Mouse (Mus musculus): ENCODE measurements around the gene Prkag3. TPM values are rescaled to one million over a fixed set of nuclear protein-coding genes. Genes with fewer than 3 reads are reported as not detected.
A peak's percentile ranks its signal among the peaks of the same experiment; 100 is the strongest.

Gene Prkag3
- polyA plus RNA-seq, 1 experiment from 2014 or later, result 0.04 TPM

GRCm38 (mm10) chr1:74740846-74741245 lies 8.2 kb downstream of the Prkag3 start:
- WGBS (ENCODE audit: insufficient replicate concordance), result 76% methylated on average over 7 of the region's 7 CpGs

DNA sequence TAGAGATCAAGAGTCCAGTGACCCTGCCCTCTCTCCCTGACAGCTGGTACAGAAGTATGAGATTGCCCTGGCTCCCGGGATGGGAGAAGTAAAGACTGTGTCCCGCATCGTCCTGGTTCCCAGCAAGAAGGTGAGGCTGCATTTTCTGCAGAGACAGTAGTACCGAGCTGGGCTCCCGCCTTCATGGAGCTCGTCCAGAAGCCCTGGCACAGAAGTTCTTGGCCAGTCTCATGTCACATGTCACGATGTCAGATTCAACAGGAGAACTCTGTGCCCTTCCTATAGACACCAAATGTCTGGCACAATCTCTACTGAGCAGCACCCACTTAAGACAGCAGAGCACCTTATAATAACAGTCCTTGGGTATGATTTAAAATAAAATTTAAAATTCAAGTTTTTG lies 11.5 kb downstream of the Prkag3 start:
- Histone ChIP-seq H3K36me3 (replicated peaks; ENCODE audit: insufficient read depth, low read length) (peaks cover 3% of the 10 kb centered on the region), H3K4me2 (ENCODE audit: low read depth, low read length) (no peak overlapping the region), H3K9me3 (ENCODE audit: low read length) (no peaks in the 10 kb centered on the region), H3K27me3 (ENCODE audit: insufficient read depth, low read length) (no peaks in the 10 kb centered on the region), H3K9ac (replicated peaks) (no peak overlapping the region), H3K27ac (ENCODE audit: low read depth) (no peak overlapping the region), H3K4me1 (ENCODE audit: insufficient read depth) (no peaks in the 10 kb centered on the region), H3K4me3 (ENCODE audit: low read depth, low read length) (no peak overlapping the region)
- TF ChIP-seq CTCF (IDR thresholded peaks at IDR 0.05; ENCODE audit: low read depth) (no peak), EP300 (IDR thresholded peaks at IDR 0.05; ENCODE audit: low read depth) (no peak)
- DNase-seq, result no peak
- 77% methylated on average over 7 of the region's 7 CpGs for WGBS (ENCODE audit: insufficient replicate concordance)
- no peak for ATAC-seq

More at GRCm38 (mm10) chr1:74740846-74741245, 8.2 kb downstream of the Prkag3 start:
- Histone ChIP-seq H3K27me3 (ENCODE audit: insufficient read depth, low read length) (no peaks in the 10 kb centered on the region), H3K9me3 (ENCODE audit: low read length) (no peaks in the 10 kb centered on the region), H3K36me3 (replicated peaks; ENCODE audit: insufficient read depth, low read length) (peaks cover 3% of the 10 kb centered on the region), H3K9ac (replicated peaks) (no peak overlapping the region), H3K27ac (ENCODE audit: low read depth) (no peak overlapping the region), H3K4me1 (ENCODE audit: insufficient read depth) (no peaks in the 10 kb centered on the region), H3K4me3 (ENCODE audit: low read depth, low read length) (no peak overlapping the region), H3K4me2 (ENCODE audit: low read depth, low read length) (no peak overlapping the region)
- TF ChIP-seq CTCF (IDR thresholded peaks at IDR 0.05; ENCODE audit: low read depth) (no peak), EP300 (IDR thresholded peaks at IDR 0.05; ENCODE audit: low read depth) (no peak)
- no peak for ATAC-seq
- DNase-seq, result no peak

DNA sequence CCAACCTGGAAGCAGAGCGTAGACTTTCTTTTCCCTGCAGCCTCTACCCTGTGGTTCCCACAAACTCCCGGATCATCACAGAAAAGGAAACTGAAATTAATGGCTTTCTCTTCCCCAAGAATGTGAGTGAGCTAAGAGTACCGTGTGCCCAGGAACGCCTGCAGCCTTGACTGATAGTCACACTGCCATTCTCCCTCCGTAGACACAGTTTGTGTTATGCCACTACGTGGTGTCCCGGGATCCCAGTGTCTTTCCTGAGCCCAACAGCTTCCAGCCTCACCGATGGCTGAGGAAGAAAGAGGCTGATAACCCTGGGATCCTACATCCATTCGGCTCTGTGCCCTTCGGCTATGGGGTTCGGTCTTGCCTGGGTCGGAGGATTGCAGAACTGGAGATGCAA lies 12.0 kb downstream of the Prkag3 start:
- H3K4me2 ChIP-seq (ENCODE audit: low read depth, low read length), result no peak overlapping the region
- H3K4me1 ChIP-seq (ENCODE audit: insufficient read depth), result no peaks in the 10 kb centered on the region
- ATAC-seq (no peak), DNase-seq (no peak)
- H3K4me3 ChIP-seq (ENCODE audit: low read depth, low read length), result no peak overlapping the region
- TF ChIP-seq CTCF (IDR thresholded peaks at IDR 0.05; ENCODE audit: low read depth) (no peak), EP300 (IDR thresholded peaks at IDR 0.05; ENCODE audit: low read depth) (no peak)
- WGBS (ENCODE audit: insufficient replicate concordance), result 75% methylated on average over 12 of the region's 12 CpGs
- no peaks in the 10 kb centered on the region for H3K9me3 ChIP-seq (ENCODE audit: low read length)
- H3K27me3 ChIP-seq (ENCODE audit: insufficient read depth, low read length), result no peaks in the 10 kb centered on the region
- no peak overlapping the region for H3K9ac ChIP-seq (replicated peaks)
- no peak overlapping the region for H3K27ac ChIP-seq (ENCODE audit: low read depth)
- peaks cover 3% of the 10 kb centered on the region for H3K36me3 ChIP-seq (replicated peaks; ENCODE audit: insufficient read depth, low read length)

- no peak overlapping the region for H3K4me3 ChIP-seq (ENCODE audit: low read depth, low read length)
- WGBS (ENCODE audit: insufficient replicate concordance), result 68% methylated on average over 8 of the region's 8 CpGs
- H3K27ac ChIP-seq (ENCODE audit: low read depth), result no peak overlapping the region
- H3K9ac ChIP-seq (replicated peaks), result no peak overlapping the region
- H3K36me3 ChIP-seq (replicated peaks; ENCODE audit: insufficient read depth, low read length), result no peaks in the 10 kb centered on the region
- H3K4me2 ChIP-seq (ENCODE audit: low read depth, low read length), result no peak overlapping the region
- no peak for TF ChIP-seq EP300 (IDR thresholded peaks at IDR 0.05; ENCODE audit: low read depth)
- TF ChIP-seq CTCF (IDR thresholded peaks at IDR 0.05; ENCODE audit: low read depth), result no peak
- H3K9me3 ChIP-seq (ENCODE audit: low read length), result no peaks in the 10 kb centered on the region
- ATAC-seq, result no peak
- peaks cover 3% of the 10 kb centered on the region; the same call in 1 of the 2 replicates for H3K4me1 ChIP-seq (ENCODE audit: insufficient read depth)
- DNase-seq, result no peak
- no peaks in the 10 kb centered on the region for H3K27me3 ChIP-seq (ENCODE audit: insufficient read depth, low read length)
Observed at GRCm38 (mm10) chr1:74728446-74728845, 20.6 kb downstream of the Prkag3 start.

- no peaks in the 10 kb centered on the region for H3K36me3 ChIP-seq (replicated peaks; ENCODE audit: insufficient read depth, low read length)
- H3K4me2 ChIP-seq (ENCODE audit: low read depth, low read length), result no peak overlapping the region
- H3K27ac ChIP-seq (ENCODE audit: low read depth), result peak overlapping the region; percentile 49; the same call in 1 of the 2 replicates
- TF ChIP-seq CTCF (IDR thresholded peaks at IDR 0.05; ENCODE audit: low read depth), result no peak
- TF ChIP-seq EP300 (IDR thresholded peaks at IDR 0.05; ENCODE audit: low read depth), result no peak
- H3K4me3 ChIP-seq (ENCODE audit: low read depth, low read length), result no peak overlapping the region
- no peaks in the 10 kb centered on the region for H3K9me3 ChIP-seq (ENCODE audit: low read length)
- no peak overlapping the region for H3K9ac ChIP-seq (replicated peaks)
- H3K4me1 ChIP-seq (ENCODE audit: insufficient read depth), result peaks cover 8% of the 10 kb centered on the region; the same call in 1 of the 2 replicates
- H3K27me3 ChIP-seq (ENCODE audit: insufficient read depth, low read length), result no peaks in the 10 kb centered on the region
- ATAC-seq, result peak; percentile 55
- no peak for DNase-seq
- WGBS (ENCODE audit: insufficient replicate concordance), result 44% methylated on average over 5 of the region's 5 CpGs
Observed at GRCm38 (mm10) chr1:74726674-74727073, 22.3 kb downstream of the Prkag3 start.

GRCm38 (mm10) chr1:74726114-74726513 lies 22.9 kb downstream of the Prkag3 start:
- 48% methylated on average over 5 of the region's 5 CpGs for WGBS (ENCODE audit: insufficient replicate concordance)
- no peak overlapping the region for H3K4me2 ChIP-seq (ENCODE audit: low read depth, low read length)
- H3K27ac ChIP-seq (ENCODE audit: low read depth), result 0 out of 2 replicates have a peak overlapping the region, but pooled peaks have one; percentile 45
- TF ChIP-seq EP300 (IDR thresholded peaks at IDR 0.05; ENCODE audit: low read depth), result peak; percentile 41; the same call in 1 of the 2 replicates
- no peak for TF ChIP-seq CTCF (IDR thresholded peaks at IDR 0.05; ENCODE audit: low read depth)
- DNase-seq (no peak), ATAC-seq (no peak; the same call in 1 of the 2 replicates)
- H3K9me3 ChIP-seq (ENCODE audit: low read length), result no peaks in the 10 kb centered on the region
- H3K4me3 ChIP-seq (ENCODE audit: low read depth, low read length), result no peak overlapping the region
- H3K36me3 ChIP-seq (replicated peaks; ENCODE audit: insufficient read depth, low read length), result no peaks in the 10 kb centered on the region
- no peak overlapping the region for H3K9ac ChIP-seq (replicated peaks)
- H3K4me1 ChIP-seq (ENCODE audit: insufficient read depth), result peaks cover 9% of the 10 kb centered on the region; the same call in 1 of the 2 replicates
- H3K27me3 ChIP-seq (ENCODE audit: insufficient read depth, low read length), result no peaks in the 10 kb centered on the region

Data from liver, postnatal 0 days (tissue).